Mouse (Mus musculus) heart, adult 2 months (tissue): ENCODE measurements around the gene Shtn1. TPM values are rescaled to one million over a fixed set of nuclear protein-coding genes. Genes with fewer than 3 reads are reported as not detected.
A peak's percentile ranks its signal among the peaks of the same experiment; 100 is the strongest.

ENCODE experiments used
- DNase-seq, 2 experiments: peaks; one replicate each; pipeline ENCODE4 v3.0.0; 2021
- H3K27ac ChIP-seq: fragments of 200-600 bp; 2 replicates; pipeline ENCODE4 v1.8.1; 2022
- H3K27me3 ChIP-seq: fragments of 200-500 bp; 2 replicates; pipeline ENCODE4 v1.6.1; 2012; ENCODE audit warnings: mild to moderate bottlenecking, low read length, inconsistent platforms, mixed read lengths; ENCODE audit not compliant: control insufficient read depth, insufficient read depth
- H3K36me3 ChIP-seq: fragments of 200-500 bp; 2 replicates; pipeline ENCODE4 v1.6.1; 2012; ENCODE audit warnings: low read length, inconsistent platforms; ENCODE audit not compliant: control insufficient read depth, insufficient read depth
- H3K4me1 ChIP-seq: fragments of 200-500 bp; 2 replicates; pipeline ENCODE4 v1.6.1; 2011; ENCODE audit warnings: low read length; ENCODE audit not compliant: control insufficient read depth, insufficient read depth
- H3K4me3 ChIP-seq: fragments of 200-600 bp; 2 replicates; pipeline ENCODE4 v1.8.1; 2022
- H3K79me2 ChIP-seq: fragments of 200-500 bp; replicated peaks from 2 replicates; pipeline ENCODE4 v1.6.1; 2012; ENCODE audit warnings: mild to moderate bottlenecking, inconsistent platforms, low read length, moderate library complexity, mixed read lengths; ENCODE audit not compliant: control insufficient read depth, insufficient read depth
- H3K9ac ChIP-seq: fragments of 200-500 bp; 2 replicates; pipeline ENCODE4 v1.6.1; 2012; ENCODE audit warnings: low read depth, mild to moderate bottlenecking, control low read depth, inconsistent platforms, low read length, mixed read lengths
- CTCF ChIP-seq: fragments of 200-600 bp; IDR thresholded peaks from 2 replicates; pipeline ENCODE4 v1.8.1; 2022; ENCODE audit warnings: antibody characterized with exemption, mild to moderate bottlenecking, moderate library complexity
- EP300 ChIP-seq: fragments of 200-500 bp; IDR thresholded peaks from 2 replicates; pipeline ENCODE4 v1.6.1; 2011; ENCODE audit warnings: low read depth, low read length, control low read depth; ENCODE audit not compliant: insufficient read depth
- POLR2A ChIP-seq: fragments of 200-500 bp; IDR thresholded peaks from 2 replicates; pipeline ENCODE4 v1.6.1; 2011; ENCODE audit warnings: mild to moderate bottlenecking, low read depth, low read length, control low read depth; ENCODE audit not compliant: insufficient read depth
- WGBS: fragments of 180-500 bp; shearing (Covaris S2); methylation state at CpG from one replicate; pipeline ENCODE4 v1.1.7; 2018; 5-methylcytosine and 5-hydroxymethylcytosine counted together
- intact Hi-C: fragments of 180-260 bp; cut with DNase I; formaldehyde crosslinking; loops from one replicate; pipeline ENCODE4 v1.15.1; 2025
- polyA plus RNA-seq: library from polyadenylated mRNA; depleted of rRNA; stranded (reverse); fragments of >200 nt; gene quantifications from 2 replicates; pipeline ENCODE4 v1.2.3, GENCODE M21; 2012
- total RNA-seq, 2 experiments: library from RNA; stranded (reverse); gene quantifications; 2 replicates each; pipeline ENCODE4 v1.2.3; 2021

Gene Shtn1
- total and polyA plus RNA-seq, 3 experiments = 0.90 to 2.4 (median 2.3) TPM

GRCm38 (mm10) chr19:59071396-59071795 lies 4.5 kb downstream of the Shtn1 start:
- no peak for DNase-seq
- H3K36me3 ChIP-seq = no peaks in the 10 kb centered on the region

DNA sequence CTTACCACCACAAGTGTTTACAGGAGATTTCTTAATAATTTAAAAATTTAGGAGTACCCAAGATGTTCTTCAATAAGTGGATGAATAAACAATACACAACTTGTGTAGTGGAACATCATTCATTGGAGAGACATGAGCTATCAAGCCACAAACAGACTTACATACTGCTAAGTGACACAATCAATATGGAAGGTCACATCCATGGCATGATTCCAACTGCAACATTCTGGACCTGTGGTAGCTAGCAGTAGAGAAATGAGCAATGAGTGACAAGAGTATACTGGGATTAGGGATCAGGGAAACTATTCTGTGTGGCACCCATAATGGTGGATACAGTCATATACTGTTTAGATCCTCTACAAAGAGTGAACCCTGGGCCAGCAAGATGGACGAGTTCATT lies 8.2 kb downstream of the Shtn1 start:
- H3K27ac ChIP-seq = no peak overlapping the region
- TF ChIP-seq CTCF (no peak), POLR2A (no peak), EP300 (no peak)
- intact Hi-C loops = no loop called here
- no peak overlapping the region for H3K9ac ChIP-seq
- DNase-seq = no peak
- peaks cover 4% of the 10 kb centered on the region for H3K4me1 ChIP-seq
- no peaks in the 10 kb centered on the region for H3K36me3 ChIP-seq
- no peak overlapping the region for H3K4me3 ChIP-seq
- peaks cover 1% of the 10 kb centered on the region; the same call in 1 of the 2 replicates for H3K27me3 ChIP-seq
- no peaks in the 10 kb centered on the region for H3K79me2 ChIP-seq
- WGBS = 71% methylated on average over 1 of the region's 1 CpGs

More at GRCm38 (mm10) chr19:59071396-59071795, 4.5 kb downstream of the Shtn1 start:
- no peaks in the 10 kb centered on the region for H3K79me2 ChIP-seq
- H3K4me1 ChIP-seq = no peaks in the 10 kb centered on the region; the same call in none of the 2 replicates
- no peak overlapping the region for H3K4me3 ChIP-seq
- no peak overlapping the region for H3K27ac ChIP-seq
- H3K27me3 ChIP-seq = peaks cover 3% of the 10 kb centered on the region; the same call in 1 of the 2 replicates
- TF ChIP-seq CTCF (no peak), EP300 (no peak), POLR2A (no peak)
- 79% methylated on average over 4 of the region's 4 CpGs for WGBS
- intact Hi-C loops = no loop called here
- no peak overlapping the region for H3K9ac ChIP-seq

DNA sequence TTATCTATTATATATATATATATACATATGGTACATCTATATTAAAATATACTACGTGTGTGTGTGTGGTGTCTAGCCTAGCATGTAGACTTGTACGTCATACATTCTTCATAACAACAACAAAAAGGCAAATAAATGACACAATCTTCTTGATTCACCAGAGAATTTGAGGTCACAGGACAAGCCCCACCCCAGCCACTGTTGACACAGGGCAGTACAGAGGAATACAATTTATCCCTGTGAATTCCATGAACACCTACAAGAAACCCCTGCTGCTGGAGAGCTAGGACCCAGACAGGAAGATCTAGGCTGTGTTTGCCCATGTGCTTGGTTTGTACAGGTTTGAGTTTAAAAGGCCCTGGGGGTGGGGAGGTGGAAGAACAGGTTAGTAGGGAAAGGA lies 9.2 kb downstream of the Shtn1 start:
- intact Hi-C loops = no loop called here
- Histone ChIP-seq H3K4me3 (no peak overlapping the region), H3K9ac (no peak overlapping the region), H3K27ac (no peak overlapping the region), H3K36me3 (no peaks in the 10 kb centered on the region), H3K4me1 (peaks cover 4% of the 10 kb centered on the region), H3K79me2 (no peaks in the 10 kb centered on the region), H3K27me3 (no peaks in the 10 kb centered on the region)
- DNase-seq = no peak
- TF ChIP-seq EP300 (no peak), POLR2A (no peak), CTCF (no peak)
- 77% methylated on average over 2 of the region's 2 CpGs for WGBS

- peak in 1 of 2 experiments; percentile 13 for DNase-seq
Observed at GRCm38 (mm10) chr19:59066115-59066514, 9.8 kb downstream of the Shtn1 start.

GRCm38 (mm10) chr19:59064616-59065015 lies 11.3 kb downstream of the Shtn1 start:
- Histone ChIP-seq H3K4me1 (peaks cover 4% of the 10 kb centered on the region), H3K27me3 (no peaks in the 10 kb centered on the region), H3K79me2 (no peaks in the 10 kb centered on the region), H3K4me3 (no peak overlapping the region), H3K9ac (no peak overlapping the region), H3K27ac (no peak overlapping the region), H3K36me3 (no peaks in the 10 kb centered on the region)
- intact Hi-C loops = no loop called here
- no peak for DNase-seq
- 85% methylated on average over 5 of the region's 5 CpGs for WGBS
- no peak for TF ChIP-seq EP300
- no peak for TF ChIP-seq CTCF
- TF ChIP-seq POLR2A = no peak

More at GRCm38 (mm10) chr19:59066115-59066514, 9.8 kb downstream of the Shtn1 start:
- H3K27ac ChIP-seq = peak overlapping the region; percentile 55
- no peak for TF ChIP-seq EP300
- TF ChIP-seq CTCF = no peak
- no peak for TF ChIP-seq POLR2A
- WGBS = 33% methylated on average over 5 of the region's 5 CpGs
- intact Hi-C loops = no loop called here
- H3K79me2 ChIP-seq = no peaks in the 10 kb centered on the region
- no peaks in the 10 kb centered on the region for H3K36me3 ChIP-seq
- no peak overlapping the region for H3K4me3 ChIP-seq
- peaks cover 4% of the 10 kb centered on the region for H3K4me1 ChIP-seq
- no peak overlapping the region for H3K9ac ChIP-seq
- no peaks in the 10 kb centered on the region for H3K27me3 ChIP-seq

DNA sequence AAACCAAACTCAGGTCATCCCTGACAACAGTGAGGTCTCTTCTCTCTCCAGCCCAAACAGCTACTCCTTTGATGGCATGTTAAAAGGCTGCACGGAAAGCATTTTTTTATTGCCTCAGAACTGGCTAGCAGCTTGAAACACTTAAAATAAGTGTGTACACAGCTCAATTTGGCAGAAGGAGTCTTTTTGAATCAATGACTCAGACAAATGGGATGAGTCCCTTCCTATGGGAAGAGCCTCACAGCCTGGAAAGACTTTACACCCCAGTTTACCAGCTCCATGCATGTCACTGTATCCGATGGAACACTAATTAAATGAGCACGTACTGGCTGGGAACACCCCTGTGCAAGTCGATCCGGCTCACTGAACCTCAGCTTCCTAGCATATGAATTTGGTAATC lies 12.3 kb downstream of the Shtn1 start:
- peaks cover 4% of the 10 kb centered on the region for H3K4me1 ChIP-seq
- H3K9ac ChIP-seq = no peak overlapping the region
- TF ChIP-seq POLR2A (no peak), CTCF (no peak), EP300 (no peak)
- intact Hi-C loops = no loop called here
- no peak overlapping the region for H3K27ac ChIP-seq
- no peaks in the 10 kb centered on the region for H3K27me3 ChIP-seq
- no peaks in the 10 kb centered on the region for H3K79me2 ChIP-seq
- no peak overlapping the region for H3K4me3 ChIP-seq
- DNase-seq = no peak
- no peaks in the 10 kb centered on the region for H3K36me3 ChIP-seq
- WGBS = 91% methylated on average over 5 of the region's 5 CpGs
